Mouse (Mus musculus): ENCODE data around the gene Timm50. TPM values are rescaled to one million over a fixed set of nuclear protein-coding genes. Genes with fewer than 3 reads are reported as not detected.

Gene Timm50
- 153 and 165 TPM in 2 replicates for polyA plus RNA-seq (2012; ENCODE audit: insufficient read depth, low replicate concordance)

- peaks cover 30% of the 10 kb centered on the region for H3K4me1 ChIP-seq
- peak within 1 kb of the TSS; percentile 96 for H3K4me3 ChIP-seq (replicated peaks)
- no peak for TF ChIP-seq GATA1 (IDR thresholded peaks at IDR 0.05; ENCODE audit: borderline replicate concordance, low read length)
- no peak for TF ChIP-seq FLI1 (IDR thresholded peaks at IDR 0.05; ENCODE audit: low read length)
- H3K27me3 ChIP-seq (replicated peaks), result no peaks in the 10 kb centered on the region
- H3K9me3 ChIP-seq, result no peaks in the 10 kb centered on the region
- H3K36me3 ChIP-seq (replicated peaks; ENCODE audit: low read length), result peaks cover 68% of the 10 kb centered on the region
These were observed at the start of gene Timm50 for GRCm38 (mm10) chr7:28311926-28312543. Gene Timm50, minus strand, starts transcription at chr7:28312072.

- Histone ChIP-seq H3K36me3 (replicated peaks; ENCODE audit: low read length) (peaks cover 49% of the 10 kb centered on the region), H3K27me3 (replicated peaks) (peaks cover 29% of the 10 kb centered on the region)
These were observed 48.4 kb upstream of the Timm50 start for GRCm38 (mm10) chr7:28360291-28360690.

GRCm38 (mm10) chr7:28359854-28360253, 48.0 kb upstream of the Timm50 start:
- peaks cover 24% of the 10 kb centered on the region for H3K27me3 ChIP-seq (replicated peaks)
- peaks cover 50% of the 10 kb centered on the region for H3K36me3 ChIP-seq (replicated peaks; ENCODE audit: low read length)
- no peaks in the 10 kb centered on the region for H3K9me3 ChIP-seq
- no peak overlapping the region for H3K4me3 ChIP-seq (replicated peaks)
- H3K4me1 ChIP-seq, result peaks cover 34% of the 10 kb centered on the region
- TF ChIP-seq FLI1 (IDR thresholded peaks at IDR 0.05; ENCODE audit: low read length) (no peak), GATA1 (IDR thresholded peaks at IDR 0.05; ENCODE audit: borderline replicate concordance, low read length) (no peak)

More at GRCm38 (mm10) chr7:28360291-28360690, 48.4 kb upstream of the Timm50 start:
- Histone ChIP-seq H3K4me1 (peaks cover 34% of the 10 kb centered on the region), H3K9me3 (no peaks in the 10 kb centered on the region), H3K4me3 (replicated peaks) (no peak overlapping the region)
- no peak for TF ChIP-seq FLI1 (IDR thresholded peaks at IDR 0.05; ENCODE audit: low read length)
- no peak for TF ChIP-seq GATA1 (IDR thresholded peaks at IDR 0.05; ENCODE audit: borderline replicate concordance, low read length)

GRCm38 (mm10) chr7:28358431-28358830, 46.6 kb upstream of the Timm50 start:
- Histone ChIP-seq H3K4me3 (replicated peaks) (no peak overlapping the region), H3K36me3 (replicated peaks; ENCODE audit: low read length) (peaks cover 53% of the 10 kb centered on the region), H3K9me3 (no peaks in the 10 kb centered on the region), H3K4me1 (peaks cover 35% of the 10 kb centered on the region), H3K27me3 (replicated peaks) (peaks cover 19% of the 10 kb centered on the region)
- TF ChIP-seq FLI1 (IDR thresholded peaks at IDR 0.05; ENCODE audit: low read length) (no peak), GATA1 (IDR thresholded peaks at IDR 0.05; ENCODE audit: borderline replicate concordance, low read length) (no peak)

GRCm38 (mm10) chr7:28357984-28358383, 46.1 kb upstream of the Timm50 start:
- Histone ChIP-seq H3K27me3 (replicated peaks) (peaks cover 19% of the 10 kb centered on the region), H3K4me1 (peaks cover 35% of the 10 kb centered on the region), H3K4me3 (replicated peaks) (no peak overlapping the region), H3K9me3 (no peaks in the 10 kb centered on the region), H3K36me3 (replicated peaks; ENCODE audit: low read length) (peaks cover 57% of the 10 kb centered on the region)
- no peak for TF ChIP-seq GATA1 (IDR thresholded peaks at IDR 0.05; ENCODE audit: borderline replicate concordance, low read length)

- TF ChIP-seq FLI1 (IDR thresholded peaks at IDR 0.05; ENCODE audit: low read length) (no peak), GATA1 (IDR thresholded peaks at IDR 0.05; ENCODE audit: borderline replicate concordance, low read length) (no peak)
- peaks cover 58% of the 10 kb centered on the region for H3K36me3 ChIP-seq (replicated peaks; ENCODE audit: low read length)
- H3K4me1 ChIP-seq, result peaks cover 38% of the 10 kb centered on the region
- H3K4me3 ChIP-seq (replicated peaks), result no peak overlapping the region
- peaks cover 12% of the 10 kb centered on the region for H3K27me3 ChIP-seq (replicated peaks)
- H3K9me3 ChIP-seq, result no peaks in the 10 kb centered on the region
These were observed 45.1 kb upstream of the Timm50 start for GRCm38 (mm10) chr7:28356981-28357380.

GRCm38 (mm10) chr7:28355221-28355620, 43.3 kb upstream of the Timm50 start:
- H3K36me3 ChIP-seq (replicated peaks; ENCODE audit: low read length), result peaks cover 48% of the 10 kb centered on the region
- peaks cover 4% of the 10 kb centered on the region for H3K27me3 ChIP-seq (replicated peaks)
- no peaks in the 10 kb centered on the region for H3K9me3 ChIP-seq
- H3K4me3 ChIP-seq (replicated peaks), result no peak overlapping the region
- H3K4me1 ChIP-seq, result peaks cover 43% of the 10 kb centered on the region
- TF ChIP-seq FLI1 (IDR thresholded peaks at IDR 0.05; ENCODE audit: low read length) (no peak), GATA1 (IDR thresholded peaks at IDR 0.05; ENCODE audit: borderline replicate concordance, low read length) (no peak)

GRCm38 (mm10) chr7:28354596-28354995, 42.7 kb upstream of the Timm50 start:
- Histone ChIP-seq H3K4me3 (replicated peaks) (no peak overlapping the region), H3K4me1 (peaks cover 49% of the 10 kb centered on the region)
- TF ChIP-seq FLI1 (IDR thresholded peaks at IDR 0.05; ENCODE audit: low read length), result no peak
- no peak for TF ChIP-seq GATA1 (IDR thresholded peaks at IDR 0.05; ENCODE audit: borderline replicate concordance, low read length)

GRCm38 (mm10) chr7:28354113-28354581, 42.3 kb upstream of the Timm50 start:
- H3K4me3 ChIP-seq (replicated peaks), result no peak overlapping the region
- no peak for TF ChIP-seq GATA1 (IDR thresholded peaks at IDR 0.05; ENCODE audit: borderline replicate concordance, low read length)
- no peak for TF ChIP-seq FLI1 (IDR thresholded peaks at IDR 0.05; ENCODE audit: low read length)
- no peaks in the 10 kb centered on the region for H3K9me3 ChIP-seq
- H3K36me3 ChIP-seq (replicated peaks; ENCODE audit: low read length), result peaks cover 39% of the 10 kb centered on the region
- H3K27me3 ChIP-seq (replicated peaks), result peaks cover 4% of the 10 kb centered on the region
- peaks cover 54% of the 10 kb centered on the region for H3K4me1 ChIP-seq

More at GRCm38 (mm10) chr7:28354596-28354995, 42.7 kb upstream of the Timm50 start:
- peaks cover 42% of the 10 kb centered on the region for H3K36me3 ChIP-seq (replicated peaks; ENCODE audit: low read length)
- peaks cover 4% of the 10 kb centered on the region for H3K27me3 ChIP-seq (replicated peaks)
- no peaks in the 10 kb centered on the region for H3K9me3 ChIP-seq

GRCm38 (mm10) chr7:28353267-28353666, 41.4 kb upstream of the Timm50 start:
- peaks cover 54% of the 10 kb centered on the region for H3K4me1 ChIP-seq
- H3K27me3 ChIP-seq (replicated peaks), result peaks cover 2% of the 10 kb centered on the region
- peaks cover 37% of the 10 kb centered on the region for H3K36me3 ChIP-seq (replicated peaks; ENCODE audit: low read length)
- TF ChIP-seq FLI1 (IDR thresholded peaks at IDR 0.05; ENCODE audit: low read length), result no peak
- TF ChIP-seq GATA1 (IDR thresholded peaks at IDR 0.05; ENCODE audit: borderline replicate concordance, low read length), result no peak
- H3K4me3 ChIP-seq (replicated peaks), result no peak overlapping the region
- H3K9me3 ChIP-seq, result no peaks in the 10 kb centered on the region

Data from megakaryocyte, embryonic 14.5 days (primary cell).